Mouse (Mus musculus) regulatory T cell (primary cell): ENCODE data around the gene Tmem53.

ENCODE experiments used
- in situ Hi-C: fragments of 300-600 bp; cut with MboI, MseI; formaldehyde crosslinking; loops from one replicate; pipeline ENCODE4 v1.15.1; 2025; ENCODE audit warnings: high pct_unique_total_duplicates

Tmem53 gene

DNA sequence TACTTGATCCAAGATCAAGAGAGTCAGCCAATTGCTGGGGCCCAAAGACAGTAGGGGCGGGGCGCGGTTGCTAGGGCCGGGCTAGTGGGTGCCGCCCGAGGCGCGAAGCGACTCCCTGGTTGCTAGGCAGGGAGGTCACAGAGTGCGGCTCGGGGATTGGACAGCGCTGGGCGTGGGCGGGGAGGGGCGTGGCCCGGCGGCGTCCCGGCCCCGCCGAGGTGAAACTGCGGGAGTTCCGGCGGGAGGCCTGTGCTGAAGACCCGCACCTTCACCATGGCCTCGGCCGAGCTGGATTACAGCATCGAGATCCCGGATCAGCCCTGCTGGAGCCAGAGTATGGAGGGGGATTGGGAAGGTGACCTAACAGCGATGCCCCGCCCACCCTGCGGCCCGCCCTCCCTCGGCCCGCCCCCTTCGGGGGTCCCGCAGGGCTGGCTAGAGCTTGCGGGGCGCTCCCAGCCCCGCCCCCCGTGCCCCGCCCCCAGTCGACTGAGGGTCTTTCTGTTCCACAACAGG lies at the start of gene Tmem53, which contains the start of gene Armh1:
Tmem53 (plus strand) TSS at position 151 of the 516 bp plus-strand sequence.
Armh1 (minus strand) TSS at position 325 of the 516 bp plus-strand sequence.
- in situ Hi-C loops = no loop called here

DNA sequence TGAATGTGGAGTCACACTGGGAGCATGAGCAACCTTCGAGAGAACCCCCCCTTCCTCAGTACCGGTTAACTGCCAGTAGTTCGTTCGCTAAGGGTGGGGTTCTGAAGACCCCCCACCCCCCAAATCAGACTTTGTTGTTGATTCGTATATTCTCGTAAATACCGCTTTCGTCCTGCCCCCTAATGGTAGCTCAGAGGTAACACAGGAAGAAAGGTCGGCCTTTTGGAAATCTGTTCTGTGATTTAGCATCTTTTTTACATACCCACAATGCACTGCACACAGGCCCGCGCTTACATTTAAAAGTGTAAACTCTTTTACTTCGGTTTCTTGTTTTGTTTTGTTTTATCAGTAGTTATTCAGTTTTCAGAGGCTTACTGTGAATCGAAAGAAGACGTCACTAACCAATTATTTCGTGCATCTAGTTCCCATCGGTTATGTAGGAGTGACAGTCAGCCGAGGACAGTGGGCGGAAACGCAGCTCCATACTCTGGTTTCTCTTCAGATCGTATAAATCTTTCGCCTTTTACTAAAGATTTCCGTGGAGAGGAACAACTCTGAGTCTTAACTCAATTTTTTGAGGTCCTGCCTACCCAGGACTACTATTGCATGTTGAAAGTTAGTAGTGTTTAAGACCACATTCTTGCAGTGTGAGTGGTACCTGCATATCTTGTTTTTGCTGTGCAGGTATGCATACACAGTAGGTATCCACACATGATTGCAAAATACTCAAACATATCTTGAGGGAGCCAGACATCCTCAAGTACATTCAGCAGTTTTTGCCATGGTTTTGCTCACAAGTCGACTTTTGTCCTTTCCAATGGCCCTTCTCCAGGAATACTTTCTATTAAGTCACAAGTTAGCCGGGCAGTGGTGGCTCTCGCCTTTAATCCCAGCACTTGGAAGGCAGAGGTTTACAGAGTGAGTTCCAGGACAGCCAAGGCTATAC lies 49.4 kb upstream of the Tmem53 start:
- in situ Hi-C loops = no loop called here

DNA sequence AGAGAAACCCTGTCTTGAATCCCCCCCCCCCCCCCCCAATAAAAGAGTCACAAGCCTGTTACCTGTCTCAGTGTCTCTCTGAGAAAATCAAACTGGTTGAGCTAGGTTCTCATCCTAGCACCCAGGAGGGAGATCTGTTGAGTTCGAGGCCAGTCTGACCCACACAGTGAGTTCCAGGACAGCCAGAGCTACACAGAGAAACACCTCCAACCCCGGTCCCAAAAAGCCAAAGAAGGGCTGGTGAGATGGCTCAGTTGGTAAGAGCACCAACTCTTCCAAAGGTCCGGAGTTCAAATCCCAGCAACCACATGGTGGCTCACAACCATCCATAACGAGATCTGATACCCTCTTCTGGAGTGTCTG lies 48.8 kb upstream of the Tmem53 start:
- in situ Hi-C loops = no loop called here

DNA sequence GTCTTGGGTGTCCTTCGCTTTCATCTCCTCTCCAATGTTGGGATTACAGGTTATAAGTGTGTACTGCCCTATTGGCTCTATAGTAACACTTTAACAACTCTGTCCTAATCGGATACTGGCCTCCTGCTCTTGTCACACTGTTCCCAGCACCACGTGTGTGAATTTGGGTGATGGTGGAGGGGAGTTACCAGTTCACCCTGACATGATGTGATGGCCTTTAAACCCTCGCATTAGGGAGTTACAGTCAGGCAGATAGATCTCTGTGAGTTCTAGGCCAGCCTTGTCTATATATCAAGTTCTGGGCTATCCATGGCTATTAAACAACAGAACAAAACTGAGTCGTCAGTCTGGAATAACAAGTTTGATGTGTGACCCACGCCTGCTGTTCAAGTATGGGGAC lies 42.2 kb upstream of the Tmem53 start:
- in situ Hi-C loops = no loop called here

DNA sequence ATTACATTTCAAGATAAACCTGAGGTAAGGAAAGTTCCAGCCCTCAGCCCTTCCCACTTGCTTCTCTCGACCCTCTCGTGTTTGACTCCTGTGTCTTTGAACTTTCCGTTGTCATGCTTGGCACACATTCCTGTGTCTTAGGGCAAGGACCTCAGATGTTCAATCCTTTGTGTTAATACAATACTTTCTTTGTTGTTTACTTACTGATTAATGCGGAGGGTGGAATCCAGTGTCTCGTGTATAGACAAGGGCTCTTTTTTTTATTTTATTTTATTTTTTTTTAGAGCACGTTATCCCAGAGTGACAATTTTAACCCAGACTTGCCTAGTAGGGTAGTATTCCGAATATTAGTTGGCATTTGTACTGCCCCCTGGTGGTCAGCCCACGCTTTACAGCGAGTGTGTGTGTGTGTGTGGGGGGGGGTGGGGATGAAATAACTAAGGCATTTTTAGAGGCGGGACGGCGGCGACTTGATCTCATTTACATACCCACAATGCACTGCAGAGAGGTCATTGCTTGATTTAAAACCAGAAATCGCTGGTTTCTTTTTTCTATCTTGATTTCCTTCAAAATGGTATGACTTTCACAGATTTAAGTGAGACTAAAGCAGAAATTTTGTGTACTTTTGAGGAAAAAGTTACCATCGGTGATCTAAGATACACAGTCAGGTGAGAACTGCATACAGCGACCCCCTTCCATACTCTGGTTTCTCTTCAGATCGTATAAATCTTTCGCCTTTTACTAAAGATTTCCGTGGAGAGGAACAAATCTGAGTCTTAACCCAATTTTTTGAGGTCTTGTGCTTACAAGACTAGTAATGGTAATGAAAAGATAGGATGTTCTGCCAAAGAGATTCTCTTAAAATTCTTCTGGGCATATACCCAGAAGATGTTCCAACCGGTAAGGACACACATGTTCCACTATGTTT lies 41.3 kb upstream of the Tmem53 start:
- in situ Hi-C loops = no loop called here

DNA sequence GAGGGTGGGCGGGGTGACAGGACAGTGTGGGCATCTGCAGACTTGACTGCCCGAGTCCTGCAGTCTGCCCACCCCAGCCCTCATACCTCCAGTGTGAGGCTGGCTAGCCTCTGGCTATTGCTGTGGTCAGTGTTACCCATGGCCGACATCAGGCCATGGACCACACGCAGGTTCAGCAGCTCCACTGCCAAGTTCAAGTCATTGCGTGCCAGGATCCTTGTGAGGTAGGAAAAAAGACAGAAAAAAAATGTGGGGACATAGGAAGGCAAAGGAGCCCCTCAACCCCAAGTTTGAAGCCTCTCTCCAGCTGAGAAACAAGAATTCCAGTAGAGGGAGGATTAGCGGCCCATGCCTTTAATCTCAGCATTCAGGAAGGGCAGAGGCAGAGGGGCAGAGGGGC lies 37.5 kb upstream of the Tmem53 start:
- in situ Hi-C loops = no loop called here

DNA sequence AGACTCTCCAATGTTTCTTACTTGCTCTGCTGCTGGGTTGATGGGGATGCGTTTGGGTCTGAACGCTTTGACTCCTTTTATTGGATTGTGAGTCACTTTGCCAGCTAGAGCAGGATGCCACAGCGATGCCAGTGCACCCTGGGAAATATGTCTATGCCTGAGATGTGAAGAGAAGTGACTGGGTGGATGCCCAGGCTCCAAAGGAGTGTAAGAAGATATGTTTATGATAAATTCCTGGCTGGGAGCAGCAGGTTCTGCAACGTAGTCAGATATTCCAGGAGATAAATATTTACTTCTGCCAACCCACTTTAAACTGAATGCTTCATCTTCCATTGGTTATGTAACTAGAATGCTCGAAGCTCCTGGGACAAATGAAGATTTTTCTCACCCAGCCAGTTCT lies 34.7 kb upstream of the Tmem53 start:
- in situ Hi-C loops = no loop called here

DNA sequence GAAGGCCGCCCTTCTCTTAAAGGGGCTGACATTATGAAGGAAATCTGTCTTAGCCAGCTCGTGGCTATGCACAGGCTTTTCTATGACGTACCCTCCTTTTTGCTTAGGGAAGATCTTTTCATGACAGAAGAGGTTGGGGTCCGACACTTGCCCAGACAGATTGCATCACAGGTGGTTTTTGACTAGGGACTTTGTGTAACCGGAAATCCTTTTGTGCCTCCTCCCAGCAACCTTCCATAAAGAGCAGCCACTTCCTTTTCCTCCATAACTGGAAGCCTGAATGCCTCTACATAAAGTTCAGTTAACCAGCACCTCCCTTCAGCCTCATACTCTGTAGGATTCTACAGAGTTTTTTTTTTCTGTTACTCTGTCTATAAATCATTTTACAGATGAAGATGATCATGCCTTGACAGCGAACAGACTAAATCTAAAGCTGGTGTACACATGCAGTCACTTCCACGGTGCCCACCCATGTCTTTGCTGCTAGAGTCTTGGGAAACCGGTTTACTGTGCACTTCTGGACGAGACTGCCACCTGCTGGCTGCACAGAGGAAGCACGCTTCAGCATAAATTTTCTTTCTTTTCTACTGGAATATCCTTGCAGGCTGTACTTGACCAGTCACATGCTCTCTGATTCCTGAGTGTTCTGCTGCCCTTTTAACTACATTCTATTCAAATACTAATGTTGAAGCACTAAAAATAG lies 33.1 kb upstream of the Tmem53 start:
- in situ Hi-C loops = no loop called here

DNA sequence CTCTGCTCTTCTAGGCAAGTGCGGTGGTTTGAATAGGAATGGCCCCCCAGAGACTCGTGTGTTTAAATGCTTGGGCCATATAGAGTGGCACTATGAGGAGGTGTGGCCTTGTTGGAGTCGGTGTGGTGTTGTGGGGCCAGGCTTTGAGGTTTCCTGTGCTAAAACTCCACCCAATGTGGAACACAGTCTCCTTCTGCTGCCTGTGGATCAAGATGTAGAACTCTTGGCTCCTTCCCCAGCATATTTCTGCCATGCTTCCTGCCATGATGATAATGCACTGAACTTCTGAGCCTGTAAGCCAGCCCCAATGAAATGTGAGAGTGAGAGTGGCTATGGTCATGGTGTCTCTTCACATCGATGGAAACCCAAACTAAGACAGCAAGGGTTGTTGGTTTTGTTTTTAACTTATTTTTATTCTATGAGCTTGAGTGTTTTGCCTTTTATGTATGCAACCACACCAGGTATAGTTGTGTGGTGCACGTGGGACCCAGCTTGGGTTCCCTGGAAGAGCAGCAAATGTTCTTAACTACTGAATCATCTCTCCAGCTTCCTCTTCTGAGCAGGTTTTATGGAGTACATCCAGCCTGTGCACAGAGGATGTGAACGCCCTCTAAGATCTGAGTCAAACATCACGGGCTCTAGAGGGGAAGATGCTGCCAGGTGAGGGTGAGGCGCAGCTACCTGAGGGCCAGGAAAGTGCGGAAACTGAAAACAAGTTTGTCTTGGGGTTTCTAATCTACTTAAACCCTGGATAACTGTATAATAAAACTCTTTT lies 30.8 kb upstream of the Tmem53 start:
- in situ Hi-C loops = no loop called here

DNA sequence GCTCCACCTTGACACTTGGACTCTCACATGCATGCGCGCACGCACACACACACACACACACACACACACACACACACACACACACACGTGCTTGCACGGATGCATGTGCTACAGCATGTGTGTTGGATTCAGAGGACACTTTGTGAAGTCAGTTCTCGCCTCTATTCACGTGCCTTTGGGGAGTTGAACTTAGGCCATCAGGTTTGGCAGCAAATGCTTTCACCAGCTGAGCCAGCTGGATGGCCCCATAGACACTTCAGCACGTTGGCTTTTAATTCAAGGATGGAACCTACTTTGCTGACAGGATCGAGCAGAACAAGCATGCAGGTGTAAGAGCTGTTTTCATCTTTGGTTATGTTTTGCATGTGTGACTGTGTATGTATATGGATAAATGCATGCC lies 29.9 kb upstream of the Tmem53 start:
- in situ Hi-C loops = no loop called here

DNA sequence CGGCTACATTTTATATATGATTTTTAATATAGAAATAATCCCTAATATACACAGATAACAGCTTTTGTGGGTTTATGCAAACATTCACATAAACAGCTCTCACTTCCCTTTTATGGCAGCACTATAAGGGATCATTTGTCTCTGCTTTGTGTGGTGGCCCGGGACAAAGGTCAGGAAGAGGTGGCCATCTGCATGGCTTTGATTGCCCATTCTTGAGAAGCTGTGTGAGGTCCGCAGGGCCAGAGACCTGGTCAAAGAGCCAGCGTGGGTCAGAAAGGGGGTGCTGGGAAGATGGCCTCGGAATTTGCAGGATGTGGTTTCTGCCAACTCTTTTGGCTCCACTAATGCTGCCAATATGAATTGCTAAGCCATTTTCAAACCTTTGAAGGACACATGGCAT lies 28.8 kb upstream of the Tmem53 start:
- in situ Hi-C loops = no loop called here

DNA sequence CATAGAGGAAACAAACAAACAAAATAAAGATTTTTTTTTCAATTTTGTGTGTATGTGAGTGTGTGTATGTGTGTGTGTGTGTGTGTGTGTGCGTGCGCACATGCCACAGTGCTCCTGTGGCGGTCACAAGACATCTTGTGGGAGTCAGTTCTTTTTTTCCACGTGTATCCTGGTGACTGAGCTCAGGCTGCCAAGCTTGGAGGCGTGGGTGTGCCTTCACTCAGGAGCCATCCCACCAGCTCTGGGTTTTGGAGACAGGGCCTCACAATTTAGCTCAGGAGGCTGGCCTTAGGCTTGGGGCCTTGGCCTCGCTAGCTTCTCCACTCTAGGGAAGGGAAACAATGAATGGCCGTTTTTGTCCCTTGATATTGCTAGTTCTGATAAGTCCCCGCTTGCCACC lies 27.6 kb upstream of the Tmem53 start:
- in situ Hi-C loops = no loop called here

DNA sequence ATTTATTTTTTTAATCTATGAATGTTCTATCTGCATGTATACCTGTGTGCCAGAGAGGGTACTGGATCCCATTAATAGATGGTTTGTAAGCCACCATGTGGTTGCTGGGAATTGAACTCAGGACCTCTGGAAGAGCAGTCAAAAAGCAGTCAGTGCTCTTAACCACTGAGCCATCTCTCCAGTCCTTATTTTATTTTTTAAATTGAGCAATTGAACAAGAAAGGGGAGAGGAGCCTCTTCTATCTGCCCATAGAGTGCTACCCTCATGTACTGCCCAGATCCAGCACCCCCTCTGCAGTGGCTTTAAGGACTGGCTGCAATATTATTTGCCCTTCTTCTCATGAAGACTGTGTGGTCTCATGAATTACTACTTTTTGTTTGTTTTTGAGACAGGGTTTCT lies 26.5 kb upstream of the Tmem53 start:
- in situ Hi-C loops = no loop called here

DNA sequence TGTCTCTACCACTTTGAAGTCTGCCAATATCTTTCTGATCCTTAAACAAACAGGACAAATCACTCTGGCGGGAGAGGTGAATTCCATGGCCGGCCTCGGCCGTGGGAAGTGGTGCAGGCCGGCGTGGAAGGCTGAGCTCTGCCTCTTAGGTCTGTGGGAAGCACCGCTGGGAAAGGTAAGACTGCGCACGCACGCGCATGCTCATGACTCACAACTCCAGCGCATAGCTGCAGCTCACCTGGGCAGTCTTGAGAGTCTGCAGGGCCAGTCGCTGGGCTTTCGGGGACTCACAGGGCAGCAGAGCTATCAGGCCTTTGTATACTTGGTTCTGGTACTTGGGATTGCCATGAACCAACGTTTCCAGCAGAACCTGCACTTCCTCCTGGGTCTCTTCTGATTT lies 22.2 kb upstream of the Tmem53 start:
- in situ Hi-C loops = no loop called here

DNA sequence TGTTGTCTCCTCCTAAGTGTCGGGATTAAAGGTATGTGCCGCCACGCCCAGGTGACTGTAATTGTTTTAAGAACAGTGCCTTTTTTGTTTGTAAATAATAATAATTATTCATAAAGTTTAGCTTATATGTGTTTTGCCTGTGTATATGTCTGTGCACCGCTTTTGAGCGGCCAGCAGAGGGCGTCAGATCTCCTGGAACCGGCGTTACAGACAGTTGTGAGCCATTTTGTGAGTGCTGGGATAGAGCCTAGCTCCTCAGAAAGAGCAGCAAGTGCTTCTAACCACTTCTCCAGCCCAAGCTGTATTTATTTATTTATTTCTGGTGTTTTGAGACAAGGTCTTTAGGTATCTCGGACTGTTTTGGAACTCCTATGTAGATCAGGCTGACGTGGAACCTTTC lies 21.4 kb upstream of the Tmem53 start:
- in situ Hi-C loops = no loop called here

DNA sequence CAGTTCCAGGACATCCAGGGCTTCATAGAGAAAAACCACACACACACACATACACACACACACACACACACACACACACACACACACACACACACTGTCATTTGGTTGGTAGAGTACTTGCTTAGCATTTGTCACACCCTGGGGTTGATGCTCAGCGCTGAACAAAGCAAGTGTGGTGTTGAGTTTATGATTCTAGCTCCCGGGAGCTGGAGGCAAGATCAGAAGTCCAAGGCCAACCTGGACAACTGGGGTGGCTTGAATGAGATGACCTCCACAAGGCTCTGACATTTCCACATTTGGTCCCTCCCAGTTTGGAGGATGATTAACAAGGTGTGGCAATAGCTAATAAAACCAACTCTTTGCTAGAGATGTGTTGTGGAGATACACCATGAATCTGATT lies 20.5 kb upstream of the Tmem53 start:
- in situ Hi-C loops = no loop called here

DNA sequence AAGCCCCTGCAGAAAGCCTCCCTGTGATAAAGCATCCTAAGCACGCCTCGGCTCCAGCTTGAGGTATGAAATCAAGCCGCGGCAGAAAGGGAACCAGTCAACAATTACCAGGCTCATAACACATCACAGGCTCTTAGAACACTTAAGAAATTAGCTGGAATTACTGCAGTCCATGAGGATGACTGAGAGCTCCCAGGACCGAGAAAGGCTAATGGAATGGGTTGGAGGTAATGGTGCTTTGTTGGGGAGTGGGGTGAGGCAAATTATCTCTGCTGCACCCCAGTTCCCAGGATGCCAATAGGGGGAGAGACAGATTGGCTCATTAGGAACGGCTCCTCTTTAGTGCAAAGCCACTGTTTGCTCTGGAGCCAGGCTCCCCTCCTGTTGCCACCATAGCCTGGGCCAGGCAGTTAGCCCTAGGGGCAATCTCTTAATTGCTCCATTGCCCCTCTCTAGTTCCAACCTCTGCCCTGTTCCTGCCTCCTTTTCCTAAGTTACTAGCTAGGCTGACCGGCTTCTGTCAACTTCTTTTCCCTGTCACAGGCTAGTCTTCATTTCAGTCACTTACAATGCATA lies 17.5 kb upstream of the Tmem53 start:
- in situ Hi-C loops = no loop called here

DNA sequence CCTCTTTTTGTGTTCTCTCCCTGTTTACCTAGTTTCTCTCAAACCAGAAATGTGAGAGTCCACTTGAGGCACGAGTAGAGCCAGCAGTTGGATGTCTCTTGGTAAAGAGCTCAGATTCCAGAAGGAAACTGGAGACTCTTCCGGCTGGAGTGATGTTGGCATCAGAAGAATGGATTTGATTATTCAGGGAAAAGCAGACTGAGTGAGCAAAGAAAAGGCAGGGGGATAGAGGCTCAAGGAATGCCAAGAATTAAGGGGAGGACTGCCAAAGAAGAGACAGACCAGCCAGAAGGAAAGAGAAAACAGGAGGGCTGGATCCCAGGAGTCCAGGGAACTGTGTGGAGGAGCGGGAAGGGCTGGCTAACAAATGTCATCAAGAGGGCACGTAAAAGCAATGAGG lies 15.9 kb upstream of the Tmem53 start:
- in situ Hi-C loops = no loop called here

DNA sequence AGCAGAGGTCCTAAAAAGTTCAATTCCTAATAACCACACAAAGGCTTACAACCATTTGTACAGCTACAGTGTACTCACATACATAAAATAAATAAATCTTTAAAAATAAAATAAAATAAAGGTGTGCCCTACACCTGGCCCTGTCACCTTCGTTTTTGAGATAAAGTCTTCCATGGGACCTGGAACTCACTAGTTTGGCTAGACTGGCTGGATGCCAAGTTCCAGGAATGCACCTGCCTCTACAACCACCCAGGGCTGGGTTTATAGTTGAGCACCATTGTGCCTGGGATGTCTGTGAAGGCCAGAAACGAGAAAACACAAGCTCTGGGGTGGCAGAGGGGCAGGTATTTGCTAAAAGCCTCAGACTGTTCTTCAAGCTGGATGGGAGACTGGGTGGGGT lies 12.6 kb upstream of the Tmem53 start:
- in situ Hi-C loops = no loop called here

DNA sequence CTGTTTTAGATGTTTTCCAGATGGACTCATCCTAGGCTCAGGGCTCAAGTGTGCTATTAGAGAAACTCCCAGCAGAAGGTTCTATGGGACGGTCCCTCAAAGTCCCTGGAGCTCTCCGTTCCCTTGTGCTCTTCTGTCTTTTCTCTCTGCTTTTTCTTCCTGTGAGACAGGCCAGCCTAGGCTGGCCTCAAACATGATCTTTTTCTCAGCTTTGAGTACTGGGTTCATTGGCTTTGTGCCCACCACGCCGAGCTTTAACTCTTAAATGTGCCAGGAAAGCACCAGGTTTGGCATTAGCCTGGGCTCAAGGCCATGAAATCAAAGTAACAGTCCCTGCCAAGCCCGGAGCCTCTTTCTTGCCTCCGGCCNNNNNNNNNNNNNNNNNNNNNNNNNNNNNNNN lies 10.9 kb upstream of the Tmem53 start:
- in situ Hi-C loops = no loop called here

DNA sequence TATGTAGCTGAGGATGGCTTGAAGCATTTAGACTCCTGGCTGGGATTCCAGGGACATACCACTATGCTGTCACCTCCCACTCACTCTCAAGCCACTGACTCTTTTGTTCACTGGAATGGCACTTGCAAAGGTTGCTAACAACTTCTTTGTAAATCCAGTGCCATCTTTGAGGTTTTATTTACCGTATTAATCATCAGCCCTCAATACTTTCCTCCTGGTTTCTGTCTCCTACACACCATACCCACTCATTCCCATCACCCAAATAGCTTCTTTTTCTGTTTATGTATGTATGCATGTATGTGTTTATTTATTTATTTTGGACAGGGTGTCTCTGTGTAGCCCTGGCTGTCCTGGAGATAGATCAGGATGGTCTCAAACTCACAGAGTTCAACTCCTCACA lies 769 bp upstream of the Tmem53 start:
- in situ Hi-C loops = no loop called here
